Mouse (Mus musculus): ENCODE measurements around the gene Slit2. TPM values are rescaled to one million over a fixed set of nuclear protein-coding genes. Genes with fewer than 3 reads are reported as not detected.

Gene Slit2
- polyA plus RNA-seq, 1 experiment from 2014 or later: 47.2 TPM

- H3K9me3 ChIP-seq (replicated peaks; ENCODE audit: control insufficient read depth, low read length): no peaks in the 10 kb centered on the region
- WGBS (ENCODE audit: insufficient replicate concordance): 1% methylated on average over 23 of the region's 23 CpGs
- H3K36me3 ChIP-seq (ENCODE audit: control insufficient read depth, insufficient read depth, low read length): no peaks in the 10 kb centered on the region
- peak overlapping the region; percentile 75 for H3K4me3 ChIP-seq (ENCODE audit: low read depth, low read length)
- peaks cover 11% of the 10 kb centered on the region; the same call in 1 of the 2 replicates for H3K4me1 ChIP-seq (ENCODE audit: control insufficient read depth, insufficient read depth, low read length)
- ATAC-seq (replicated peaks; ENCODE audit: insufficient number of reproducible peaks, low FRiP score, low TSS enrichment): no peak
- peaks cover 17% of the 10 kb centered on the region; the same call in 1 of the 2 replicates for H3K27me3 ChIP-seq (ENCODE audit: control insufficient read depth, insufficient read depth, low read length)
- H3K27ac ChIP-seq (ENCODE audit: low read depth, low read length): no peak overlapping the region; the same call in 1 of the 2 replicates
- H3K9ac ChIP-seq (ENCODE audit: low read depth, low read length): peak overlapping the region; percentile 83
- peak overlapping the region; percentile 87 for H3K4me2 ChIP-seq
Observed at GRCm38 (mm10) chr5:47984584-47985197, 1.8 kb downstream of the Slit2 start.

GRCm38 (mm10) chr5:47985198-47985631 is 2.3 kb downstream of the Slit2 start:
- H3K9ac ChIP-seq (ENCODE audit: low read depth, low read length): peak overlapping the region; percentile 83
- peak overlapping the region; percentile 87 for H3K4me2 ChIP-seq
- H3K9me3 ChIP-seq (replicated peaks; ENCODE audit: control insufficient read depth, low read length): no peaks in the 10 kb centered on the region
- ATAC-seq (replicated peaks; ENCODE audit: insufficient number of reproducible peaks, low FRiP score, low TSS enrichment): no peak
- WGBS (ENCODE audit: insufficient replicate concordance): 0% methylated on average over 13 of the region's 13 CpGs
- peaks cover 11% of the 10 kb centered on the region; the same call in 1 of the 2 replicates for H3K4me1 ChIP-seq (ENCODE audit: control insufficient read depth, insufficient read depth, low read length)
- H3K36me3 ChIP-seq (ENCODE audit: control insufficient read depth, insufficient read depth, low read length): no peaks in the 10 kb centered on the region
- peak overlapping the region; percentile 75 for H3K4me3 ChIP-seq (ENCODE audit: low read depth, low read length)
- peaks cover 17% of the 10 kb centered on the region; the same call in 1 of the 2 replicates for H3K27me3 ChIP-seq (ENCODE audit: control insufficient read depth, insufficient read depth, low read length)
- H3K27ac ChIP-seq (ENCODE audit: low read depth, low read length): no peak overlapping the region

GRCm38 (mm10) chr5:47985901-47986670 is 3.1 kb downstream of the Slit2 start:
- Histone ChIP-seq H3K4me3 (ENCODE audit: low read depth, low read length) (peak overlapping the region; percentile 75), H3K9ac (ENCODE audit: low read depth, low read length) (peak overlapping the region; percentile 83), H3K9me3 (replicated peaks; ENCODE audit: control insufficient read depth, low read length) (no peaks in the 10 kb centered on the region), H3K27ac (ENCODE audit: low read depth, low read length) (no peak overlapping the region), H3K4me1 (ENCODE audit: control insufficient read depth, insufficient read depth, low read length) (peaks cover 11% of the 10 kb centered on the region; the same call in 1 of the 2 replicates), H3K27me3 (ENCODE audit: control insufficient read depth, insufficient read depth, low read length) (peaks cover 17% of the 10 kb centered on the region; the same call in 1 of the 2 replicates), H3K36me3 (ENCODE audit: control insufficient read depth, insufficient read depth, low read length) (no peaks in the 10 kb centered on the region), H3K4me2 (peak overlapping the region; percentile 87)
- WGBS (ENCODE audit: insufficient replicate concordance): under 1% methylated on average over 48 of the region's 48 CpGs
- no peak for ATAC-seq (replicated peaks; ENCODE audit: insufficient number of reproducible peaks, low FRiP score, low TSS enrichment)

GRCm38 (mm10) chr5:47990926-47991325 is 8.0 kb downstream of the Slit2 start:
- H3K27ac ChIP-seq (ENCODE audit: low read depth, low read length): no peak overlapping the region
- no peaks in the 10 kb centered on the region for H3K4me1 ChIP-seq (ENCODE audit: control insufficient read depth, insufficient read depth, low read length)
- no peak overlapping the region for H3K9ac ChIP-seq (ENCODE audit: low read depth, low read length)
- WGBS (ENCODE audit: insufficient replicate concordance): 69% methylated on average over 4 of the region's 4 CpGs
- no peak overlapping the region for H3K4me2 ChIP-seq
- H3K36me3 ChIP-seq (ENCODE audit: control insufficient read depth, insufficient read depth, low read length): no peaks in the 10 kb centered on the region
- H3K27me3 ChIP-seq (ENCODE audit: control insufficient read depth, insufficient read depth, low read length): peaks cover 4% of the 10 kb centered on the region; the same call in 1 of the 2 replicates
- ATAC-seq (replicated peaks; ENCODE audit: insufficient number of reproducible peaks, low FRiP score, low TSS enrichment): no peak
- H3K9me3 ChIP-seq (replicated peaks; ENCODE audit: control insufficient read depth, low read length): no peaks in the 10 kb centered on the region
- no peak overlapping the region for H3K4me3 ChIP-seq (ENCODE audit: low read depth, low read length)

- 57% methylated on average over 12 of the region's 12 CpGs for WGBS (ENCODE audit: insufficient replicate concordance)
- H3K27ac ChIP-seq (ENCODE audit: low read depth, low read length): no peak overlapping the region
- no peaks in the 10 kb centered on the region for H3K4me1 ChIP-seq (ENCODE audit: control insufficient read depth, insufficient read depth, low read length)
- no peak for ATAC-seq (replicated peaks; ENCODE audit: insufficient number of reproducible peaks, low FRiP score, low TSS enrichment)
- no peaks in the 10 kb centered on the region for H3K36me3 ChIP-seq (ENCODE audit: control insufficient read depth, insufficient read depth, low read length)
- H3K9me3 ChIP-seq (replicated peaks; ENCODE audit: control insufficient read depth, low read length): no peaks in the 10 kb centered on the region
- H3K9ac ChIP-seq (ENCODE audit: low read depth, low read length): no peak overlapping the region
- no peaks in the 10 kb centered on the region for H3K27me3 ChIP-seq (ENCODE audit: control insufficient read depth, insufficient read depth, low read length)
- H3K4me2 ChIP-seq: no peak overlapping the region; the same call in 1 of the 2 replicates
- no peak overlapping the region for H3K4me3 ChIP-seq (ENCODE audit: low read depth, low read length)
Observed at GRCm38 (mm10) chr5:48003708-48004415, 20.9 kb downstream of the Slit2 start.

GRCm38 (mm10) chr5:48005533-48005932 is 22.6 kb downstream of the Slit2 start:
- Histone ChIP-seq H3K4me2 (no peak overlapping the region), H3K27me3 (ENCODE audit: control insufficient read depth, insufficient read depth, low read length) (no peaks in the 10 kb centered on the region), H3K4me1 (ENCODE audit: control insufficient read depth, insufficient read depth, low read length) (no peaks in the 10 kb centered on the region), H3K9me3 (replicated peaks; ENCODE audit: control insufficient read depth, low read length) (no peaks in the 10 kb centered on the region), H3K27ac (ENCODE audit: low read depth, low read length) (no peak overlapping the region), H3K9ac (ENCODE audit: low read depth, low read length) (no peak overlapping the region), H3K4me3 (ENCODE audit: low read depth, low read length) (no peak overlapping the region), H3K36me3 (ENCODE audit: control insufficient read depth, insufficient read depth, low read length) (no peaks in the 10 kb centered on the region)
- ATAC-seq (replicated peaks; ENCODE audit: insufficient number of reproducible peaks, low FRiP score, low TSS enrichment): no peak
- WGBS (ENCODE audit: insufficient replicate concordance): 77% methylated on average over 9 of the region's 9 CpGs

- Histone ChIP-seq H3K9ac (ENCODE audit: low read depth, low read length) (no peak overlapping the region), H3K27me3 (ENCODE audit: control insufficient read depth, insufficient read depth, low read length) (no peaks in the 10 kb centered on the region), H3K4me1 (ENCODE audit: control insufficient read depth, insufficient read depth, low read length) (no peaks in the 10 kb centered on the region), H3K27ac (ENCODE audit: low read depth, low read length) (no peak overlapping the region), H3K9me3 (replicated peaks; ENCODE audit: control insufficient read depth, low read length) (no peaks in the 10 kb centered on the region), H3K36me3 (ENCODE audit: control insufficient read depth, insufficient read depth, low read length) (no peaks in the 10 kb centered on the region), H3K4me2 (no peak overlapping the region), H3K4me3 (ENCODE audit: low read depth, low read length) (no peak overlapping the region)
- no peak for ATAC-seq (replicated peaks; ENCODE audit: insufficient number of reproducible peaks, low FRiP score, low TSS enrichment)
Observed at GRCm38 (mm10) chr5:48006059-48006458, 23.1 kb downstream of the Slit2 start.

- Histone ChIP-seq H3K4me1 (ENCODE audit: control insufficient read depth, insufficient read depth, low read length) (no peaks in the 10 kb centered on the region), H3K27me3 (ENCODE audit: control insufficient read depth, insufficient read depth, low read length) (no peaks in the 10 kb centered on the region), H3K4me3 (ENCODE audit: low read depth, low read length) (no peak overlapping the region), H3K27ac (ENCODE audit: low read depth, low read length) (no peak overlapping the region), H3K9me3 (replicated peaks; ENCODE audit: control insufficient read depth, low read length) (no peaks in the 10 kb centered on the region), H3K36me3 (ENCODE audit: control insufficient read depth, insufficient read depth, low read length) (no peaks in the 10 kb centered on the region), H3K4me2 (no peak overlapping the region), H3K9ac (ENCODE audit: low read depth, low read length) (no peak overlapping the region)
- 85% methylated on average over 4 of the region's 4 CpGs for WGBS (ENCODE audit: insufficient replicate concordance)
- ATAC-seq (replicated peaks; ENCODE audit: insufficient number of reproducible peaks, low FRiP score, low TSS enrichment): no peak
Observed at GRCm38 (mm10) chr5:48023441-48023840, 40.5 kb downstream of the Slit2 start.

Data from heart, embryonic 11.5 days (tissue).